Mouse (Mus musculus) myocyte (in vitro differentiated cells): ENCODE data around the gene Prr36.

Experiments used
- CEBPB ChIP-seq: IDR thresholded peaks from 2 replicates; pipeline ENCODE4 v1.6.1; 2011; ENCODE audit warnings: mild to moderate bottlenecking, moderate library complexity; ENCODE audit not compliant: poor library complexity, insufficient read depth, severe bottlenecking
- E2F4 ChIP-seq: IDR thresholded peaks from one replicate; pipeline ENCODE4 v1.6.1; 2011; ENCODE audit warnings: mild to moderate bottlenecking, control low read depth, moderate library complexity; ENCODE audit not compliant: insufficient read depth
- MAX ChIP-seq: IDR thresholded peaks from one replicate; pipeline ENCODE4 v1.6.1; 2011; ENCODE audit warnings: low read depth, mild to moderate bottlenecking, control low read depth
- MYOD1 ChIP-seq, 3 experiments: IDR thresholded peaks; one replicate each; pipeline ENCODE4 v1.6.1; 2011; ENCODE audit warnings: control low read depth in 2 of 3, low read depth in 2 of 3, mild to moderate bottlenecking in 2 of 3, moderate library complexity in 1 of 3; ENCODE audit not compliant: insufficient read length in 2 of 3, control insufficient read depth in 1 of 3
- MYOG ChIP-seq, 3 experiments: IDR thresholded peaks; one replicate each; pipeline ENCODE4 v1.6.1; 2011; ENCODE audit warnings: control low read depth in 2 of 3, low read depth in 2 of 3, mild to moderate bottlenecking in 2 of 3; ENCODE audit not compliant: insufficient read length in 2 of 3, control insufficient read depth in 1 of 3, insufficient read depth in 1 of 3
- POLR2A ChIP-seq: IDR thresholded peaks from one replicate; pipeline ENCODE4 v1.6.1; 2011; ENCODE audit warnings: low read depth, mild to moderate bottlenecking, control low read depth, moderate library complexity; ENCODE audit not compliant: insufficient read length
- POLR2AphosphoS2 ChIP-seq: IDR thresholded peaks from one replicate; pipeline ENCODE4 v1.6.1; 2011; ENCODE audit warnings: low read depth, control low read depth; ENCODE audit not compliant: insufficient read length
- TCF12 ChIP-seq: IDR thresholded peaks from one replicate; pipeline ENCODE4 v1.6.1; 2011; ENCODE audit warnings: mild to moderate bottlenecking, control low read depth; ENCODE audit not compliant: poor library complexity, insufficient read depth, severe bottlenecking

DNA sequence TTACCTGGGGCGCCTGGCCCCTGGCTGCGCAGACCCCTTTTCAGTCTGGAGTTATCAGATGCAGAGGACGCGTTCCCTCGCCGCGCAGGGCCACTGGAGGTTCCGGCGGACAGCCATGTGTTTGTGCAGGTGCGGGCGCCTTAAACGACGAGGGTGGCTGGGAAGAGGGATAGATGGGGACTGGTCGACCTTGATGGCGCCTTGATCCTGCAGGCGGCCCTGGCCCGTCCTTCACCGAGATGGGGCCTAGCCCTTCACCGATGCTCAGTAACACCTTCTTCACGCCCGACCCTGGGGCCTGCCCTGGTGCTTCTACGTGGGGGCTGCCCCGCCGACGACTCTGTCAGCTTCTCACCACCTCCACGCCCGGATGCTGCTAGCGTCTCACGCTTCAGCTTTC lies 32.0 kb upstream of the Prr36 start:
- TF ChIP-seq E2F4 (no peak), POLR2A (no peak), POLR2AphosphoS2 (no peak), MAX (no peak), CEBPB (no peak), MYOG (IDR thresholded peaks at IDR 0.05; ENCODE audit: control insufficient read depth in 1 of 3, insufficient read depth in 1 of 3, insufficient read length in 2 of 3, low read depth in 2 of 3) (no peak), MYOD1 (IDR thresholded peaks at IDR 0.05; ENCODE audit: control insufficient read depth in 1 of 3, insufficient read length in 2 of 3, low read depth in 2 of 3) (no peak), TCF12 (no peak)
